Mouse (Mus musculus): ENCODE results near the gene Gpr89. TPM values are rescaled to one million over a fixed set of nuclear protein-coding genes. Genes with fewer than 3 reads are reported as not detected.

The Gpr89 gene
- polyA plus RNA-seq, 1 experiment from 2014 or later = 46.6 TPM

DNA sequence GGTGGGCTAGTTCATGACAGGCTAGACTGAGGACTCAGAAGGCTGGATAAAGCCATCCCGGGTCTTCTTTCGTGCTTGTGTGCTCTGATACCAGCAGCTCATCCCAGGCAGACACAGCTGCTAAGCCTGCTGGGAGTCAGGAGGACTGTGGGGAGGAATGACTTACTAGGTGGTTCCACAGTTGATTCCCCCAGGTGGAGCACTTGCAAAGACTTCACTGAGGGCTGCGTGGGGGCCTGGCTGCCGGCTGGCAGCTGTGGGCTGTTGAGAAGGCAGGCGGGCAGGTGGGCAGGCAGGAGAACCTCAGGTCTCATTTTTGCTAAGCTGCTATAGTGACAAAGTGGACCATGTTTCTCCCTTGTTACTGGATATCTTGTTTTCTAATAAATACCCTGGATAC, 44.6 kb downstream of the Gpr89 start:
- ATAC-seq (ENCODE audit: insufficient number of reproducible peaks, insufficient read depth, low FRiP score, low read depth) = no peak
- no peaks in the 10 kb centered on the region for H3K4me1 ChIP-seq (ENCODE audit: control insufficient read depth, insufficient read depth, low read length)
- H3K9me3 ChIP-seq (ENCODE audit: control insufficient read depth, low read depth, low read length) = no peaks in the 10 kb centered on the region
- H3K27ac ChIP-seq (ENCODE audit: low read length) = no peak overlapping the region
- no peak overlapping the region for H3K9ac ChIP-seq (replicated peaks; ENCODE audit: low read depth, low read length)
- H3K4me2 ChIP-seq (replicated peaks; ENCODE audit: low read depth, low read length) = no peak overlapping the region
- no peaks in the 10 kb centered on the region for H3K27me3 ChIP-seq (ENCODE audit: control insufficient read depth, insufficient read depth, low read length)
- H3K4me3 ChIP-seq (ENCODE audit: low read depth, low read length) = no peak overlapping the region
- WGBS = 92% methylated on average over 5 of the region's 5 CpGs
- no peaks in the 10 kb centered on the region for H3K36me3 ChIP-seq (ENCODE audit: control insufficient read depth, insufficient read depth, low read length)

DNA sequence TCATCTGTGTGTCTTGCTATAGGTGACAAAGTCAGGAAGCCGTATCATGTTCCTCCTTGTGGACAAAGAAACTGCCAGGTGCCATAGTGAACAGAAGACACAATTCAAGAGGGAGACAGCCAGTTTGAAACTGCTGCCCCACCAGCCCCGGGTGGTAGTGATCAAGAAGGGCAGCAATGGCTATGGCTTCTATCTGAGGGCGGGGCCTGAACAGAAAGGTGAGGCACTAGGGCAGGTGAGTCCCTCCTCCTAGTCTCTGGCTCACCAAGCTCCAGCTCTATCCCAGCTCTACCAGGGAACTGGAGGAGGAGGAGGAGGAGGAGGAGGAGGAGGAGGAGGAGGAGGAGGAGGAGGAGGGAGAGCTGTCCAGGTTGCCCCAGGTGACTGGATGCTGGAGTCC, 49.3 kb downstream of the Gpr89 start:
- ATAC-seq (ENCODE audit: insufficient number of reproducible peaks, insufficient read depth, low FRiP score, low read depth) = no peak
- Histone ChIP-seq H3K36me3 (ENCODE audit: control insufficient read depth, insufficient read depth, low read length) (no peaks in the 10 kb centered on the region), H3K27me3 (ENCODE audit: control insufficient read depth, insufficient read depth, low read length) (no peaks in the 10 kb centered on the region), H3K4me2 (replicated peaks; ENCODE audit: low read depth, low read length) (no peak overlapping the region), H3K9me3 (ENCODE audit: control insufficient read depth, low read depth, low read length) (no peaks in the 10 kb centered on the region), H3K4me1 (ENCODE audit: control insufficient read depth, insufficient read depth, low read length) (no peaks in the 10 kb centered on the region), H3K4me3 (ENCODE audit: low read depth, low read length) (no peak overlapping the region), H3K9ac (replicated peaks; ENCODE audit: low read depth, low read length) (no peak overlapping the region), H3K27ac (ENCODE audit: low read length) (no peak overlapping the region)
- WGBS = 67% methylated on average over 3 of the region's 3 CpGs

DNA sequence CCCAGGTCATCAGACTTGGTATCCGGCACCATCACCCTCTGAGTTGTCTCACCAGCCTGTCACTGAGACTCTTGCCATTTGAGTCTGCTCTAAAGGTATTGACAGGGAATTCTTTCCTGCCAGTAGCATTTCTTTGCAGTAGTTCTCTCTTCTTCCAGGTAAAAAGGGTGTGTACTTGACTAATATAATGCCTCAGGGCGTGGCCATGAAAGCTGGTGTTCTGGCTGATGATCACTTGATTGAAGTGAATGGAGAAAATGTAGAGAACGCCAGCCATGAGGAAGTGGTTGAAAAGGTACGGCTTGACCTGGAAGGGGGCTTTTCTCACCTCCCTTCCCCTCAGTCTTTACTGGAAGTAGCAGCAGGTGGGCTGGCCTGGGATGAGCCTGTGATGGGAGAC, 50.8 kb downstream of the Gpr89 start:
- H3K4me2 ChIP-seq (replicated peaks; ENCODE audit: low read depth, low read length) = no peak overlapping the region
- H3K27me3 ChIP-seq (ENCODE audit: control insufficient read depth, insufficient read depth, low read length) = no peaks in the 10 kb centered on the region
- whole genome bisulfite sequencing = 81% methylated on average over 4 of the region's 4 CpGs
- no peaks in the 10 kb centered on the region for H3K9me3 ChIP-seq (ENCODE audit: control insufficient read depth, low read depth, low read length)
- H3K36me3 ChIP-seq (ENCODE audit: control insufficient read depth, insufficient read depth, low read length) = no peaks in the 10 kb centered on the region
- H3K9ac ChIP-seq (replicated peaks; ENCODE audit: low read depth, low read length) = no peak overlapping the region
- no peak overlapping the region for H3K27ac ChIP-seq (ENCODE audit: low read length)
- H3K4me3 ChIP-seq (ENCODE audit: low read depth, low read length) = no peak overlapping the region
- no peaks in the 10 kb centered on the region for H3K4me1 ChIP-seq (ENCODE audit: control insufficient read depth, insufficient read depth, low read length)
- no peak for ATAC-seq (ENCODE audit: insufficient number of reproducible peaks, insufficient read depth, low FRiP score, low read depth)

- Histone ChIP-seq H3K9ac (replicated peaks; ENCODE audit: low read depth, low read length) (no peak overlapping the region), H3K4me1 (ENCODE audit: control insufficient read depth, insufficient read depth, low read length) (no peaks in the 10 kb centered on the region), H3K36me3 (ENCODE audit: control insufficient read depth, insufficient read depth, low read length) (no peaks in the 10 kb centered on the region), H3K27me3 (ENCODE audit: control insufficient read depth, insufficient read depth, low read length) (no peaks in the 10 kb centered on the region), H3K4me2 (replicated peaks; ENCODE audit: low read depth, low read length) (no peak overlapping the region), H3K4me3 (ENCODE audit: low read depth, low read length) (no peak overlapping the region), H3K27ac (ENCODE audit: low read length) (no peak overlapping the region), H3K9me3 (ENCODE audit: control insufficient read depth, low read depth, low read length) (no peaks in the 10 kb centered on the region)
- no peak for ATAC-seq (ENCODE audit: insufficient number of reproducible peaks, insufficient read depth, low FRiP score, low read depth)
- WGBS = 64% methylated on average over 6 of the region's 6 CpGs
Observed at GRCm38 (mm10) chr3:96852561-96852960, 52.6 kb downstream of the Gpr89 start.

GRCm38 (mm10) chr3:96849168-96849727, 55.9 kb downstream of the Gpr89 start:
- ATAC-seq (ENCODE audit: insufficient number of reproducible peaks, insufficient read depth, low FRiP score, low read depth) = no peak

GRCm38 (mm10) chr3:96848470-96848869, 56.7 kb downstream of the Gpr89 start:
- Histone ChIP-seq H3K4me1 (ENCODE audit: control insufficient read depth, insufficient read depth, low read length) (no peaks in the 10 kb centered on the region), H3K27me3 (ENCODE audit: control insufficient read depth, insufficient read depth, low read length) (no peaks in the 10 kb centered on the region), H3K27ac (ENCODE audit: low read length) (no peak overlapping the region), H3K36me3 (ENCODE audit: control insufficient read depth, insufficient read depth, low read length) (no peaks in the 10 kb centered on the region), H3K4me2 (replicated peaks; ENCODE audit: low read depth, low read length) (no peak overlapping the region), H3K9ac (replicated peaks; ENCODE audit: low read depth, low read length) (no peak overlapping the region), H3K4me3 (ENCODE audit: low read depth, low read length) (no peak overlapping the region), H3K9me3 (ENCODE audit: control insufficient read depth, low read depth, low read length) (no peaks in the 10 kb centered on the region)
- 89% methylated on average over 7 of the region's 8 CpGs for WGBS
- no peak for ATAC-seq (ENCODE audit: insufficient number of reproducible peaks, insufficient read depth, low FRiP score, low read depth)

More at GRCm38 (mm10) chr3:96849168-96849727, 55.9 kb downstream of the Gpr89 start:
- H3K36me3 ChIP-seq (ENCODE audit: control insufficient read depth, insufficient read depth, low read length) = no peaks in the 10 kb centered on the region
- no peak overlapping the region for H3K9ac ChIP-seq (replicated peaks; ENCODE audit: low read depth, low read length)
- H3K4me3 ChIP-seq (ENCODE audit: low read depth, low read length) = no peak overlapping the region
- H3K4me2 ChIP-seq (replicated peaks; ENCODE audit: low read depth, low read length) = no peak overlapping the region
- no peaks in the 10 kb centered on the region for H3K27me3 ChIP-seq (ENCODE audit: control insufficient read depth, insufficient read depth, low read length)
- no peak overlapping the region for H3K27ac ChIP-seq (ENCODE audit: low read length)
- no peaks in the 10 kb centered on the region for H3K9me3 ChIP-seq (ENCODE audit: control insufficient read depth, low read depth, low read length)
- 87% methylated on average over 2 of the region's 2 CpGs for WGBS
- no peaks in the 10 kb centered on the region for H3K4me1 ChIP-seq (ENCODE audit: control insufficient read depth, insufficient read depth, low read length)

- ATAC-seq (ENCODE audit: insufficient number of reproducible peaks, insufficient read depth, low FRiP score, low read depth) = no peak
- no peaks in the 10 kb centered on the region for H3K4me1 ChIP-seq (ENCODE audit: control insufficient read depth, insufficient read depth, low read length)
- no peak overlapping the region for H3K4me3 ChIP-seq (ENCODE audit: low read depth, low read length)
- no peaks in the 10 kb centered on the region for H3K27me3 ChIP-seq (ENCODE audit: control insufficient read depth, insufficient read depth, low read length)
- H3K9me3 ChIP-seq (ENCODE audit: control insufficient read depth, low read depth, low read length) = no peaks in the 10 kb centered on the region
- no peaks in the 10 kb centered on the region for H3K36me3 ChIP-seq (ENCODE audit: control insufficient read depth, insufficient read depth, low read length)
- H3K9ac ChIP-seq (replicated peaks; ENCODE audit: low read depth, low read length) = no peak overlapping the region
- 20% methylated on average over 6 of the region's 6 CpGs for WGBS
- no peak overlapping the region for H3K4me2 ChIP-seq (replicated peaks; ENCODE audit: low read depth, low read length)
- H3K27ac ChIP-seq (ENCODE audit: low read length) = no peak overlapping the region
Observed at GRCm38 (mm10) chr3:96847661-96848060, 57.5 kb downstream of the Gpr89 start.

- no peak overlapping the region for H3K27ac ChIP-seq (ENCODE audit: low read length)
- no peak overlapping the region for H3K4me3 ChIP-seq (ENCODE audit: low read depth, low read length)
- 90% methylated on average over 12 of the region's 12 CpGs for WGBS
- H3K4me2 ChIP-seq (replicated peaks; ENCODE audit: low read depth, low read length) = no peak overlapping the region
- H3K9ac ChIP-seq (replicated peaks; ENCODE audit: low read depth, low read length) = no peak overlapping the region
- no peaks in the 10 kb centered on the region for H3K36me3 ChIP-seq (ENCODE audit: control insufficient read depth, insufficient read depth, low read length)
- H3K27me3 ChIP-seq (ENCODE audit: control insufficient read depth, insufficient read depth, low read length) = no peaks in the 10 kb centered on the region
- no peak for ATAC-seq (ENCODE audit: insufficient number of reproducible peaks, insufficient read depth, low FRiP score, low read depth)
- H3K4me1 ChIP-seq (ENCODE audit: control insufficient read depth, insufficient read depth, low read length) = no peaks in the 10 kb centered on the region
- no peaks in the 10 kb centered on the region for H3K9me3 ChIP-seq (ENCODE audit: control insufficient read depth, low read depth, low read length)
Observed at GRCm38 (mm10) chr3:96846985-96847384, 58.2 kb downstream of the Gpr89 start.

DNA sequence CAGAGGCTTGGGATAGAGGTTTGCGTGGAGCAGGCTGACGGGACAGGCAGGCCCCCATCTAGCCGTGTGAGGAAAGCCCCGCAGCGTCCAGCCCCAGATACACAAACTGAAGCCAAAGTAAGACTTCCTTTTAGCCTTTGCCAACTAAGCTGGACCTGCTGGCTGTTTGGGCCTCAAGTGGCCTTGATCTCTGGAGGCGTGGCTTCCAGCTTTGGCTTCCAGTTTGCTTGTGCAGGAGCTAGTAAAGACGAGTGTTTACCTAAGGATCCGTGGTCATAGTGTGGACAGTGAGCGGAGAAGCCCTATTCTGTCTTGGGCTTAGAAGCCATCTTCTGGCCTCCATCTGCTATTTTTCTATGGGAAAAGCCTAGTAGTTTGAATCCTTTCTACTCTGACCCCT, 59.3 kb downstream of the Gpr89 start:
- Histone ChIP-seq H3K4me2 (replicated peaks; ENCODE audit: low read depth, low read length) (no peak overlapping the region), H3K27ac (ENCODE audit: low read length) (no peak overlapping the region), H3K27me3 (ENCODE audit: control insufficient read depth, insufficient read depth, low read length) (no peaks in the 10 kb centered on the region), H3K36me3 (ENCODE audit: control insufficient read depth, insufficient read depth, low read length) (no peaks in the 10 kb centered on the region), H3K4me3 (ENCODE audit: low read depth, low read length) (no peak overlapping the region), H3K9me3 (ENCODE audit: control insufficient read depth, low read depth, low read length) (no peaks in the 10 kb centered on the region), H3K4me1 (ENCODE audit: control insufficient read depth, insufficient read depth, low read length) (no peaks in the 10 kb centered on the region), H3K9ac (replicated peaks; ENCODE audit: low read depth, low read length) (no peak overlapping the region)
- 68% methylated on average over 9 of the region's 9 CpGs for WGBS
- ATAC-seq (ENCODE audit: insufficient number of reproducible peaks, insufficient read depth, low FRiP score, low read depth) = no peak

All from stomach, embryonic 14.5 days (tissue).